30 mouse cellular contexts compared by ENCODE assay signal in genomic region chr7:29486753-29487152, GRCm38 (mm10). TPM values are rescaled to one million over a fixed set of nuclear protein-coding genes. Genes with fewer than 3 reads are reported as not detected.
DNase-seq lines count a peak whose midpoint lies in the region; ATAC-seq and TF ChIP-seq lines count a peak whose summit lies in the region.
"Had no signal": no experiment of that assay in that cellular context is flagged by ENCODE, and none has a peak within 500 bp of the region (broad histone marks: within the 10 kb centered on the region; RNA-seq: fewer than 3 reads in every experiment).

No protein-coding gene starts in this region.

- ATAC-seq in forebrain, embryonic 11.5 days (replicated peaks; ENCODE audit: low FRiP score): no peak
- ATAC-seq: forebrain, embryonic 15.5 days; hindbrain, embryonic 16.5 days; intestine, embryonic 15.5 days; Patski had no signal

- no peak for DNase-seq in layer of hippocampus, adult 2 months (ENCODE audit: low spot score in 2 of 2)
- DNase-seq in layer of hippocampus, adult 8-10 months (ENCODE audit: low spot score in 2 of 2): no peak
- peak; percentile 41 for DNase-seq in adipocyte (ENCODE audit: low spot score)
- DNase-seq in forebrain, embryonic 11.5 days (ENCODE audit: low spot score): no peak
- DNase-seq in kidney, adult 8-10 months: no peak
- DNase-seq: adrenal gland, postnatal 25 days; B cell, adult 2 months; cerebellum, adult 8-10 months; cerebellum, postnatal 25 days; gastrocnemius, postnatal 25 days; heart, adult 18-20 months; heart, postnatal 10 days; kidney, postnatal 14 days; lung, postnatal 4 days; right cerebral cortex, adult 18-20 months; thymus, adult 18-20 months; thymus, postnatal 25 days had no signal

- H3K9me3 ChIP-seq in E14TG2a.4 (ENCODE audit: low read length): no peaks in the 10 kb centered on the region
- no peaks in the 10 kb centered on the region for H3K9me3 ChIP-seq in megakaryocyte, embryonic 14.5 days
- H3K9me3 ChIP-seq in forebrain, embryonic 11.5 days (ENCODE audit: control insufficient read depth, low read length): no peaks in the 10 kb centered on the region
- H3K9me3 ChIP-seq: forebrain, embryonic 15.5 days; heart, embryonic 13.5 days; intestine, embryonic 15.5 days; liver, embryonic 15.5 days; lung, embryonic 15.5 days; midbrain, embryonic 12.5 days; neural tube, embryonic 12.5 days had no signal

- H3K4me2 ChIP-seq in forebrain, embryonic 11.5 days (ENCODE audit: low read depth, low read length, severe bottlenecking): no peak overlapping the region
- H3K4me2 ChIP-seq: forebrain, embryonic 15.5 days; heart, embryonic 13.5 days; intestine, embryonic 15.5 days; liver, embryonic 15.5 days; lung, embryonic 15.5 days; midbrain, embryonic 12.5 days; neural tube, embryonic 12.5 days had no signal

- 71% methylated on average over 3 of the region's 3 CpGs for WGBS in forebrain, embryonic 11.5 days

- H3K27ac ChIP-seq in layer of hippocampus, adult 2 months: no peak overlapping the region
- H3K27ac ChIP-seq in forebrain, embryonic 11.5 days (ENCODE audit: low read depth, low read length): no peak overlapping the region
- H3K27ac ChIP-seq: forebrain, embryonic 15.5 days; heart, embryonic 13.5 days; intestine, embryonic 15.5 days; liver, embryonic 15.5 days; lung, embryonic 15.5 days; midbrain, embryonic 12.5 days; neural tube, embryonic 12.5 days; stomach, postnatal 0 days had no signal

- H3K4me3 ChIP-seq in layer of hippocampus, adult 2 months: no peak overlapping the region
- H3K4me3 ChIP-seq in E14TG2a.4 (replicated peaks; ENCODE audit: low read length): no peak overlapping the region
- peak overlapping the region; percentile 28 for H3K4me3 ChIP-seq in megakaryocyte, embryonic 14.5 days (replicated peaks)
- H3K4me3 ChIP-seq in forebrain, embryonic 11.5 days (ENCODE audit: low read depth, low read length): no peak overlapping the region
- H3K4me3 ChIP-seq: forebrain, embryonic 15.5 days; heart, embryonic 13.5 days; intestine, embryonic 15.5 days; liver, embryonic 15.5 days; lung, embryonic 15.5 days; midbrain, embryonic 12.5 days; myocyte; neural tube, embryonic 12.5 days had no signal

- no peak overlapping the region for H3K9ac ChIP-seq in forebrain, embryonic 11.5 days (ENCODE audit: low read length)
- H3K9ac ChIP-seq: forebrain, embryonic 15.5 days; heart, embryonic 13.5 days; intestine, embryonic 15.5 days; liver, embryonic 15.5 days; lung, embryonic 15.5 days; midbrain, embryonic 12.5 days; neural tube, embryonic 12.5 days had no signal

- H3K36me3 ChIP-seq in E14TG2a.4 (ENCODE audit: insufficient read depth, low read length): no peaks in the 10 kb centered on the region
- H3K36me3 ChIP-seq in megakaryocyte, embryonic 14.5 days (replicated peaks; ENCODE audit: low read length): no peaks in the 10 kb centered on the region
- H3K36me3 ChIP-seq in forebrain, embryonic 11.5 days (ENCODE audit: control insufficient read depth, insufficient read depth, low read length): no peaks in the 10 kb centered on the region
- H3K36me3 ChIP-seq: forebrain, embryonic 15.5 days; heart, embryonic 13.5 days; intestine, embryonic 15.5 days; liver, embryonic 15.5 days; lung, embryonic 15.5 days; midbrain, embryonic 12.5 days; neural tube, embryonic 12.5 days had no signal

- TF ChIP-seq CTCF in layer of hippocampus, adult 2 months (conservative IDR thresholded peaks at IDR 0.05): peak; percentile 34; the same call in 1 of the 2 replicates
- peak; percentile 43 for TF ChIP-seq CTCF in E14TG2a.4 (conservative IDR thresholded peaks at IDR 0.05; ENCODE audit: low read length)

- H3K27me3 ChIP-seq in E14TG2a.4 (ENCODE audit: insufficient read depth, low read length): no peaks in the 10 kb centered on the region
- H3K27me3 ChIP-seq in megakaryocyte, embryonic 14.5 days (replicated peaks): no peaks in the 10 kb centered on the region
- H3K27me3 ChIP-seq in forebrain, embryonic 11.5 days (ENCODE audit: control insufficient read depth, insufficient read depth, low read length): peaks cover 2% of the 10 kb centered on the region; the same call in 1 of the 2 replicates
- H3K27me3 ChIP-seq: forebrain, embryonic 15.5 days; intestine, embryonic 15.5 days; liver, embryonic 15.5 days; lung, embryonic 15.5 days; neural tube, embryonic 12.5 days; Patski had no signal

- H3K4me1 ChIP-seq in E14TG2a.4 (replicated peaks; ENCODE audit: low read depth, low read length): peaks cover 98% of the 10 kb centered on the region
- H3K4me1 ChIP-seq in megakaryocyte, embryonic 14.5 days: peaks cover 15% of the 10 kb centered on the region
- H3K4me1 ChIP-seq in forebrain, embryonic 11.5 days (replicated peaks; ENCODE audit: control insufficient read depth, insufficient read depth, low read length): peaks cover 21% of the 10 kb centered on the region; the same call in 1 of the 2 replicates
- H3K4me1 ChIP-seq: heart, embryonic 13.5 days had no signal

RNA-seq across cellular contexts. Expression of gene Sipa1l3, which starts 31.7 kb away (rescaled TPM):
- total RNA-seq in layer of hippocampus, adult 2 months (2021): 100 to 1,000 TPM; 240 to 260 TPM
- 100 to 1,000 TPM; 158 to 231 (median 197) TPM for total RNA-seq in layer of hippocampus, adult 8-10 months (2022)
- 27.5 and 46.5 TPM in 2 replicates for polyA plus RNA-seq in megakaryocyte, embryonic 14.5 days (2012; ENCODE audit: insufficient read depth, low replicate concordance)
- 12.2 and 15.9 TPM in 2 replicates for polyA plus RNA-seq in forebrain, embryonic 11.5 days (2014; fragmentation: Nextera tagmentation; extraction: Ambion mirVana)
